Mouse (Mus musculus): ENCODE results near the gene H2-M10.2. TPM values are rescaled to one million over a fixed set of nuclear protein-coding genes. Genes with fewer than 3 reads are reported as not detected.
"Not testable (repeated sequence)": the region's sequence is repeated elsewhere in the genome, so short reads cannot be mapped to it uniquely, and the experiment has no call there.

The H2-M10.2 gene
- total RNA-seq, 2 experiments from 2014 or later: not detected

- no peak for DNase-seq (ENCODE audit: low spot score in 2 of 2)
Measured at GRCm38 (mm10) chr17:36253087-36253600, 33.1 kb downstream of the H2-M10.2 start.

- DNase-seq (ENCODE audit: low spot score in 2 of 2): no peak
Measured at GRCm38 (mm10) chr17:36252250-36252876, 33.9 kb downstream of the H2-M10.2 start.

- DNase-seq (ENCODE audit: low spot score in 2 of 2): no peak
Measured at GRCm38 (mm10) chr17:36248886-36249285, 37.4 kb downstream of the H2-M10.2 start.

- no peak for DNase-seq (ENCODE audit: low spot score in 2 of 2)
Measured at GRCm38 (mm10) chr17:36245741-36246140, 40.5 kb downstream of the H2-M10.2 start.

GRCm38 (mm10) chr17:36244031-36244430 lies 42.3 kb downstream of the H2-M10.2 start:
- no peak for DNase-seq (ENCODE audit: low spot score in 2 of 2)

- no peak for DNase-seq (ENCODE audit: low spot score in 2 of 2)
Measured at GRCm38 (mm10) chr17:36240637-36241213, 45.6 kb downstream of the H2-M10.2 start.

- DNase-seq (ENCODE audit: low spot score in 2 of 2): no peak
Measured at GRCm38 (mm10) chr17:36237321-36237921, 48.9 kb downstream of the H2-M10.2 start.

- not testable (repeated sequence) for DNase-seq (ENCODE audit: low spot score in 2 of 2)
Measured at GRCm38 (mm10) chr17:36235300-36235699, 51.0 kb downstream of the H2-M10.2 start.

Other genes starting within 250 kb of the H2-M10.2 start
- 10 to 100 TPM; 22.1 to 22.9 TPM for gene H2-T22, start 243.7 kb downstream of the H2-M10.2 start, total RNA-seq (2021)
- gene Gm6034, start 243.5 kb downstream of the H2-M10.2 start, total RNA-seq (2021): under 1 TPM in 1 of 2 experiments, not detected in 1; 0.17 TPM
- gene Gm11127, start 228.1 kb downstream of the H2-M10.2 start, total RNA-seq (2021): 1 to 10 TPM; 1.4 to 1.7 TPM
- gene Gm19684, start 164.8 kb downstream of the H2-M10.2 start, total RNA-seq (2021): under 1 TPM; 0.20 to 0.25 TPM
- not detected for gene Gm7030, start 157.1 kb downstream of the H2-M10.2 start, total RNA-seq (2021)
- under 1 TPM in 1 of 2 experiments, not detected in 1; 0.50 TPM for gene Gm8909, start 118.0 kb downstream of the H2-M10.2 start, total RNA-seq (2021)
- gene H2-T3, start 96.2 kb downstream of the H2-M10.2 start, total RNA-seq (2021): not detected
- 10 to 100 TPM; 41.5 to 45.2 TPM for gene Rpp21, start 28.4 kb downstream of the H2-M10.2 start, total RNA-seq (2021)
- gene Trim39, start 14.2 kb downstream of the H2-M10.2 start, total RNA-seq (2021): 10 to 100 TPM; 22.3 to 23.0 TPM
- not detected for gene H2-M10.1, start 39.7 kb upstream of the H2-M10.2 start, total RNA-seq (2021)
- gene H2-M10.3, start 81.9 kb upstream of the H2-M10.2 start, total RNA-seq (2021): not detected
- not detected for gene H2-M10.4, start 175.8 kb upstream of the H2-M10.2 start, total RNA-seq (2021)

All from adrenal gland, postnatal 4 days (tissue).